Mouse (Mus musculus) CD4-positive, CD25-positive, alpha-beta regulatory T cell, adult 4 months (primary cell): ENCODE data around the gene Tsacc. TPM values are rescaled to one million over a fixed set of nuclear protein-coding genes. Genes with fewer than 3 reads are reported as not detected.
"Not testable (repeated sequence)": the region's sequence is repeated elsewhere in the genome, so short reads cannot be mapped to it uniquely, and the experiment has no call there.

Source experiments
- ATAC-seq: one replicate; pipeline ENCODE4 v1.8.0; 2017
- polyA plus RNA-seq, 2 experiments: library from polyadenylated mRNA; unstranded; fragments of 100-300 nt; shearing (Covaris generic); gene quantifications; one replicate each; pipeline ENCODE4 v1.2.1; 2017

Tsacc gene
- polyA plus RNA-seq, 2 experiments from 2014 or later, result 5.8 to 7.7 TPM

DNA sequence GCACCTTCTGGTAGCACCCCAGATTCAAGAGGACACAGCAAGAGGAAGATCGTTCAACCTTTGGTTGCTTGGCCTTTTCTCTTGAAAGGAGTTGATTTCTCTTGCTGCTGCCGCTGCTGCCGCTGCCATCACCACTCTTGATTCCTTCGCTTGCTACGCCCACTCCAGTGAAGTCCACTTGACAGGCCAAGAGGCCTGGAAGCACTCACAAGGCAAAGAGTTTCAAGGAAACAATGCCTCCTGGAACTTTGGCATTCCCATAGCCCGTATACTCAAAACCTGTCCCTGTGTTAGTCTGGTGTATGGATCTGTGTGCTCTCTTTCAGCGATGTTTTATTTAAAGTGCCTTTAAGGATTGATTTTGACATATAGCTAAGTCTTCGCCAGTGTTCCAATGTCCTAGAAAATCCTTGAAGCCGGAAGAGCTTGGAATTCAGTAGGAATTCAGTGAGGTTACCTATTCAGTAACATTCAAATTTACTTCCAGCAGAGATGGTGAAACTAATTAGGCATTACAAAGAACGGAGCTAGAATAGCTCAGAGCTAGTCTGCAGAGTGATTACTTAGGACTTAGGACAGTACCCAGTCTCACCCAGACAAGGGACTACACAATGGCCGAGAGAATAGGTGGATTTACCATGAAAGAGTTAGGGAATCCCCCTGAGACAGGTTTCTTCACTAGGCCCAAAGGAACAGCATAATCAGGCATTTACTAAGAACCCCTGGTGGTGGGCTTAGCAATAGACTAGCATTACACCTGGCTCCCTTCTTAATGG is 15.5 kb downstream of the Tsacc start:
- not testable (repeated sequence) for ATAC-seq

DNA sequence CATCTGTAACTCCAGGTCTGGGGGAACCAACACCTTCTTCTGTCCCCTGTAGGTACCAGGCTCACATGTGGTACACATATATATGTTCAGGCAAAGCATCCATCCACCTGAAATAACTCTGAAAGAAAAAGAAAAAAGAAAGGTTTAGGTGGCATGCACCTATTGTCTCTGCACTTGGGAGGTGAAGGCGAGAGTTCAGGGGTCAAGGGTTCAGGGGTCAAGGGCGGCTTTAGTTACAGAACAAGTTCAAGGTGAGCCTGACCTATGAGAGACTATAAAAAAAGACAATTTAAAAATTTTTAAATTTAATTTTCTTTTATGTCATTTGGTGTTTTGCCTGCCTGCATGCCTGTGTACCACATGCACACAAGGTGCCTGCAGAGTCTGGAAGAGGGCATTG is 16.8 kb downstream of the Tsacc start:
- no peak for ATAC-seq

- no peak for ATAC-seq
Measured at GRCm38 (mm10) chr3:88276529-88277143, 20.2 kb downstream of the Tsacc start.

DNA sequence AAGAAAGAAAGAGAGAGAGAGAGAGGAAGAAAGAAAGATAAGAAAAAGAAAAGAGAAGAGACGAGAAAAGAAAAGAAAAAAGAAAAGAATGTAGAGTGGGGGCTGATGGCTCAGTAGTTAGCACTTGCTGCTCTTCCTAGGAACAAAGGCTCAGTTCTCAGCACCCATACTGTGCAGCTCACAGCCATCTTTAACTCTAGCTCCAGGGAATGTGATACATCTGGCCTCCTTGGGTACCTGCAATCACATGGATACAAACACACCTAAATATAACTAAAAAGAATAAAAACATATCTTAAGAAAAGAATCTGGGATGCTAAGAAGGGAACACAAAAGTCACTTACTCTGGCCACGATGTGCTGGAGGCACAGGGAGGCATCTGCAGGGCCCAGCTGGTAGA is 20.7 kb downstream of the Tsacc start:
- ATAC-seq, result no peak

GRCm38 (mm10) chr3:88274002-88274401 is 22.8 kb downstream of the Tsacc start:
- ATAC-seq, result no peak

- ATAC-seq, result no peak
Measured at GRCm38 (mm10) chr3:88271859-88272258, 24.9 kb downstream of the Tsacc start.

GRCm38 (mm10) chr3:88271298-88271697 is 25.5 kb downstream of the Tsacc start:
- not testable (repeated sequence) for ATAC-seq

- no peak for ATAC-seq
Measured at GRCm38 (mm10) chr3:88268991-88269390, 27.8 kb downstream of the Tsacc start.

GRCm38 (mm10) chr3:88268014-88268413 is 28.8 kb downstream of the Tsacc start:
- not testable (repeated sequence) for ATAC-seq

- ATAC-seq, result no peak
Measured at GRCm38 (mm10) chr3:88262346-88262745, 34.5 kb downstream of the Tsacc start.

GRCm38 (mm10) chr3:88256382-88256781 is 40.4 kb downstream of the Tsacc start:
- ATAC-seq, result no peak

DNA sequence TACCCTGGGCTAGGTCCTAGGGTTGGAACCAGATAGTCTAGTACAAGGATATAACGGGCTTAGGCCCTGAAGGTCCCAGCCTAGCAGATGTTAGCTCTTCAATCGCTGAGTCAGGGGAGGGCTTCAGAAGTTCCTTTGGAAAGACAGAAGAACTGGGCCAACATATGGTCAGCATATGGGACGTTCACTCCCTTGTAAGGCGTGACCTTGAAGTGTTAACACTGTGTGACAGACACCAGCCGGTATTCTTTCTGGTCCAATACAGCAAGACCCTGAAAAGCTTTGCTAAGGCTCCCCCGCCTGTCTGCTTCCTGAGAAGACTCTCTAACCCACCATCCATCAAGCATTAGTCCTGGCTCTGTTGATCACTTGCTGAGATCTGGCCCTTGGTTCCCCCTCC is 40.8 kb downstream of the Tsacc start:
- ATAC-seq, result no peak

GRCm38 (mm10) chr3:88254268-88254926 is 42.4 kb downstream of the Tsacc start, which contains the start of gene Rhbg:
TSS of gene Rhbg (minus strand) at chr3:88254709.
- no peak for ATAC-seq

DNA sequence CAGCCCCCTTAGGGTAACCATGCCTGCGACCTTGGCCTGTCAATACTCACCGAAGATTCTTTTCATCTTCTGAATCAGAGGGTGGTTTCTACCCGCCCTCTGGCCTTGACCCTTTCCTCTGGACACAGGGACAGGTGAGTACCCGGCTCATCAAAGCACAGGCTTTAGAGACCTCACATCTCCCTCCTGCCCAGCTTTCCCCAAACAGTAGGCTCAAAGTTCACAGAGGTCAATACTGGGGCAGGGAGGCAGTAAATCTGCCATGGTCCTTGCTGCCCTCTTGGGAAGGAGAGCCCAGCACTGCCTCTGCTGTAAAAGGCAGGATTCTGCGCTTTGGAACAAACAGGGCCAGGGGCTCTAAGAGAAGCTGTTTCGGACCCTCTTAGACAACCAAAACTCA is 44.1 kb downstream of the Tsacc start:
- no peak for ATAC-seq

DNA sequence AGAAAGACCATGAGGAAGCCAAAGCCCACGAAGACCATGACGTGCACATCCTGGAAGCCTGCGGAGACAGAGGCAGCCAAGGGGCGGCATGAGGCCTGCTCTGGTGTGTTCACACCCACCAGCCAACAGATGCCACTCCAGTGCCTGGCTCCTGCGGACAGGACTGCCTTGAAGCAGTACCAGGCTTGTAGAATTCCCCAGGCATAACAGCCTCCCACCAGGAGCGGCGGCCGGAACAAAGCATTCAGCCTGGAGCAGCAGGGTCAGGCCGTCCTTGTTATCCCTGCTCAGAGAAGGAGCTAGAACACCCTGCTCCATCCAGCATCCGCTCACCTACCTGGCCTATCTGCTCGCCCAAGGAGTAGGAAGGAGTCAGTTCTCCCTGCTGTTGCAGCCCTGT is 48.4 kb downstream of the Tsacc start:
- no peak for ATAC-seq

- no peak for ATAC-seq
Measured at GRCm38 (mm10) chr3:88247666-88248065, 49.1 kb downstream of the Tsacc start.

DNA sequence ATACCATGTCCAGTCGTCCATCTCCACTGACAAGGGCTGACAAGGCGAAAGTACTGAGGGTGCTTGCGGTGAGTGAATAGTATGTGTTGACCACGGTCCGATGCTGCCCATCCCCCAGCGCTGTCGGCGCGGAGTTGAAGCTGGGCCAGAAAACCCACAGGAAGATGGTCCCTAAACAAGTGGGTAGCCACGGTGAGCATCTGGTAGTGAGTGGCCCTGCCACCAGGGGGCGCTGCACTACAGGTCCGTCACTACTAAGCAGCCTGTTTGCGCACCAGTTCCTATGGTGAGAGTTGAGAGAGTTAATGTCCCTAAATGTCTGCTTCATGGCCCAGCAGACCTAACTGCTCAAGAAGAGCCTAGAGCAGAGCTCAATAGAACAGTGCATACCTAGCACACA is 51.0 kb downstream of the Tsacc start:
- ATAC-seq, result peak; percentile 39

- no peak for ATAC-seq
Measured at GRCm38 (mm10) chr3:88244071-88244470, 52.7 kb downstream of the Tsacc start.

- peak; percentile 74 for ATAC-seq
Measured at GRCm38 (mm10) chr3:88242531-88242930, 54.3 kb downstream of the Tsacc start.

GRCm38 (mm10) chr3:88241045-88241786 is 55.6 kb downstream of the Tsacc start:
- ATAC-seq, result no peak

DNA sequence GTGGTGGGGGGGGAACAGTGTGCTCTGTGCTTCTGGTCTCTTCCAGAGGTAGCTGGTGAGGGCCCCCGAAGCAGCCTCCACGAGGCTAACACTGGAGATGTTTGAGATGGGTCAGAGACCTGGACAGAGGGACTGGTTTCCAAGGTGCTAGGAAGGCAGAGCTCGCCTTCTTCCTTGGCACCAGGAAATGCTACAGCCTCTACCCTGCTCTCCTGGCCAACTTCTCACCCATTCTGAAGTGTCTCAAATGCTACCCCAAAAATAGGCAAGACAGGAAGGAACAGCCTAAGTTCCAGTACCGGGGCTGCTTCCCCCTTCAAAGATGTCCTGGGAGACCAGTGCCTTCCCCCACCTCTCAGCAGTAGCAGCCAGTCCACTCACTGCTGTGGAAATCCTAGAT is 57.4 kb downstream of the Tsacc start:
- ATAC-seq, result no peak

GRCm38 (mm10) chr3:88238866-88239391 is 57.9 kb downstream of the Tsacc start:
- ATAC-seq, result no peak
